Mouse (Mus musculus): ENCODE results near the gene H2-M5. TPM values are rescaled to one million over a fixed set of nuclear protein-coding genes. Genes with fewer than 3 reads are reported as not detected.
A peak's percentile ranks its signal among the peaks of the same experiment; 100 is the strongest.
"Not testable (repeated sequence)": the region's sequence is repeated elsewhere in the genome, so short reads cannot be mapped to it uniquely, and the experiment has no call there.

H2-M5 gene
- total RNA-seq, 1 experiment: 49.4 TPM

GRCm38 (mm10) chr17:36994528-36994927, 5.2 kb upstream of the H2-M5 start:
- in situ Hi-C loops (cut with MboI; ENCODE audit: low sequenced_read_pairs in 2 of 2, unreplicated experiment in 2 of 2): no loop called here
- Histone ChIP-seq H3K4me3 (ENCODE audit: insufficient read depth in 1 of 2, low read depth in 1 of 2, low read length in 2 of 2, poor library complexity in 1 of 2, severe bottlenecking in 1 of 2) (no peak overlapping the region; a peak in 1 of 4 replicates), H3K9ac (ENCODE audit: insufficient read depth, low read depth, low read length, poor library complexity, severe bottlenecking) (peak overlapping the region; percentile 75; the same call in 1 of the 2 replicates), H3K9me3 (ENCODE audit: control insufficient read depth, insufficient read depth, low read depth, low read length) (no peaks in the 10 kb centered on the region), H3K36me3 (ENCODE audit: control insufficient read depth, insufficient read depth, low read length, poor library complexity, severe bottlenecking) (no peaks in the 10 kb centered on the region), H3K27ac (ENCODE audit: insufficient read depth, low read depth, low read length, poor library complexity, severe bottlenecking) (peak overlapping the region; percentile 96), H3K4me1 (ENCODE audit: control insufficient read depth in 2 of 2, insufficient read depth in 2 of 2, low read length in 2 of 2, poor library complexity in 1 of 2) (peaks cover 18 to 27% of the 10 kb centered on the region in 2 experiments)
- no peak for DNase-seq (ENCODE audit: low read depth, low spot score)
- TF ChIP-seq MAFK (IDR thresholded peaks at IDR 0.05; ENCODE audit: insufficient read depth, low read depth, low read length) (no peak), HCFC1 (IDR thresholded peaks at IDR 0.05; ENCODE audit: borderline replicate concordance, insufficient read depth, low read length) (no peak), ZNF384 (IDR thresholded peaks at IDR 0.05; ENCODE audit: low read depth, low read length) (no peak), ZC3H11A (IDR thresholded peaks at IDR 0.05; ENCODE audit: borderline replicate concordance, low read depth, low read length) (no peak), CHD2 (IDR thresholded peaks at IDR 0.05; ENCODE audit: low read depth, low read length) (no peak)

GRCm38 (mm10) chr17:36993770-36994325, 4.5 kb upstream of the H2-M5 start:
- peak overlapping the region in 1 of 2 experiments; percentile 53; a peak in 2 of 4 replicates for H3K4me3 ChIP-seq (ENCODE audit: insufficient read depth in 1 of 2, low read depth in 1 of 2, low read length in 2 of 2, poor library complexity in 1 of 2, severe bottlenecking in 1 of 2)
- in situ Hi-C loops (cut with MboI; ENCODE audit: low sequenced_read_pairs in 2 of 2, unreplicated experiment in 2 of 2): no loop called here
- peak overlapping the region; percentile 75; the same call in 1 of the 2 replicates for H3K9ac ChIP-seq (ENCODE audit: insufficient read depth, low read depth, low read length, poor library complexity, severe bottlenecking)
- no peaks in the 10 kb centered on the region for H3K9me3 ChIP-seq (ENCODE audit: control insufficient read depth, insufficient read depth, low read depth, low read length)
- no peaks in the 10 kb centered on the region for H3K36me3 ChIP-seq (ENCODE audit: control insufficient read depth, insufficient read depth, low read length, poor library complexity, severe bottlenecking)
- peaks cover 17 to 26% of the 10 kb centered on the region in 2 experiments for H3K4me1 ChIP-seq (ENCODE audit: control insufficient read depth in 2 of 2, insufficient read depth in 2 of 2, low read length in 2 of 2, poor library complexity in 1 of 2)
- TF ChIP-seq MAFK (IDR thresholded peaks at IDR 0.05; ENCODE audit: insufficient read depth, low read depth, low read length) (no peak), ZNF384 (IDR thresholded peaks at IDR 0.05; ENCODE audit: low read depth, low read length) (no peak), HCFC1 (IDR thresholded peaks at IDR 0.05; ENCODE audit: borderline replicate concordance, insufficient read depth, low read length) (no peak)
- H3K27ac ChIP-seq (ENCODE audit: insufficient read depth, low read depth, low read length, poor library complexity, severe bottlenecking): peak overlapping the region; percentile 96; the same call in 1 of the 2 replicates
- no peak for DNase-seq (ENCODE audit: low read depth, low spot score)

- H3K4me1 ChIP-seq (ENCODE audit: control insufficient read depth in 2 of 2, insufficient read depth in 2 of 2, low read length in 2 of 2, poor library complexity in 1 of 2): peaks cover 19 to 24% of the 10 kb centered on the region in 2 experiments
- in situ Hi-C loops (cut with MboI; ENCODE audit: low sequenced_read_pairs in 2 of 2, unreplicated experiment in 2 of 2): no loop called here
- TF ChIP-seq MAFK (IDR thresholded peaks at IDR 0.05; ENCODE audit: insufficient read depth, low read depth, low read length): no peak
- TF ChIP-seq HCFC1 (IDR thresholded peaks at IDR 0.05; ENCODE audit: borderline replicate concordance, insufficient read depth, low read length): no peak
- no peak for TF ChIP-seq ZNF384 (IDR thresholded peaks at IDR 0.05; ENCODE audit: low read depth, low read length)
- no peak for TF ChIP-seq CHD2 (IDR thresholded peaks at IDR 0.05; ENCODE audit: low read depth, low read length)
- TF ChIP-seq ZC3H11A (IDR thresholded peaks at IDR 0.05; ENCODE audit: borderline replicate concordance, low read depth, low read length): no peak
- no peak overlapping the region; the same call in 1 of the 2 replicates for H3K9ac ChIP-seq (ENCODE audit: insufficient read depth, low read depth, low read length, poor library complexity, severe bottlenecking)
- no peak overlapping the region for H3K4me3 ChIP-seq (ENCODE audit: insufficient read depth in 1 of 2, low read depth in 1 of 2, low read length in 2 of 2, poor library complexity in 1 of 2, severe bottlenecking in 1 of 2)
- H3K9me3 ChIP-seq (ENCODE audit: control insufficient read depth, insufficient read depth, low read depth, low read length): no peaks in the 10 kb centered on the region
- peak overlapping the region; percentile 12; the same call in 1 of the 2 replicates for H3K27ac ChIP-seq (ENCODE audit: insufficient read depth, low read depth, low read length, poor library complexity, severe bottlenecking)
- no peak for DNase-seq (ENCODE audit: low read depth, low spot score)
- H3K36me3 ChIP-seq (ENCODE audit: control insufficient read depth, insufficient read depth, low read length, poor library complexity, severe bottlenecking): no peaks in the 10 kb centered on the region; the same call in 1 of the 2 replicates
Observed at GRCm38 (mm10) chr17:36992336-36993104, 3.2 kb upstream of the H2-M5 start.

GRCm38 (mm10) chr17:36990630-36991029, 1.3 kb upstream of the H2-M5 start:
- in situ Hi-C loops (cut with MboI; ENCODE audit: low sequenced_read_pairs in 2 of 2, unreplicated experiment in 2 of 2); H3K36me3 ChIP-seq (ENCODE audit: control insufficient read depth, insufficient read depth, low read length, poor library complexity, severe bottlenecking); H3K9me3 ChIP-seq (ENCODE audit: control insufficient read depth, insufficient read depth, low read depth, low read length); H3K27ac ChIP-seq (ENCODE audit: insufficient read depth, low read depth, low read length, poor library complexity, severe bottlenecking); H3K9ac ChIP-seq (ENCODE audit: insufficient read depth, low read depth, low read length, poor library complexity, severe bottlenecking); DNase-seq (ENCODE audit: low read depth, low spot score); H3K4me3 ChIP-seq (ENCODE audit: insufficient read depth in 1 of 2, low read depth in 1 of 2, low read length in 2 of 2, poor library complexity in 1 of 2, severe bottlenecking in 1 of 2): not testable (repeated sequence)
- peaks cover 14 to 22% of the 10 kb centered on the region in 2 experiments for H3K4me1 ChIP-seq (ENCODE audit: control insufficient read depth in 2 of 2, insufficient read depth in 2 of 2, low read length in 2 of 2, poor library complexity in 1 of 2)
